Mouse (Mus musculus): ENCODE measurements around the gene Cfd.

Gene Cfd

GRCm38 (mm10) chr10:79886611-79887010 is 4.0 kb upstream of the Cfd start:
- DNase-seq, result no peak

GRCm38 (mm10) chr10:79889386-79889785 is 1.3 kb upstream of the Cfd start:
- DNase-seq, result peak; percentile 47 to 73

GRCm38 (mm10) chr10:79892451-79893118 is 1.9 kb downstream of the Cfd start:
- peak; percentile 83 to 85 for DNase-seq

GRCm38 (mm10) chr10:79896306-79896705 is 5.7 kb downstream of the Cfd start:
- peak in 1 of 2 experiments; percentile 49 for DNase-seq

GRCm38 (mm10) chr10:79896814-79897213 is 6.2 kb downstream of the Cfd start:
- no peak for DNase-seq

- peak; percentile 53 to 83 for DNase-seq
Measured at GRCm38 (mm10) chr10:79897316-79898245, 6.9 kb downstream of the Cfd start.

- no peak for DNase-seq
Measured at GRCm38 (mm10) chr10:79900951-79901410, 10.3 kb downstream of the Cfd start.

- no peak for DNase-seq
Measured at GRCm38 (mm10) chr10:79906712-79907111, 16.1 kb downstream of the Cfd start.

- DNase-seq, result no peak
Measured at GRCm38 (mm10) chr10:79907415-79907814, 16.8 kb downstream of the Cfd start.

- DNase-seq, result peak; percentile 98
Measured at GRCm38 (mm10) chr10:79908167-79909091, 17.8 kb downstream of the Cfd start, which contains the start of gene Med16. TSS of gene Med16 (minus strand) at chr10:79908923.

GRCm38 (mm10) chr10:79909092-79909922 is 18.7 kb downstream of the Cfd start:
- peak in 1 of 2 experiments; percentile 41 for DNase-seq

GRCm38 (mm10) chr10:79910556-79910955 is 19.9 kb downstream of the Cfd start, which contains the start of gene Gm26602:
TSS of gene Gm26602 (plus strand) at chr10:79910856.
- no peak for DNase-seq

GRCm38 (mm10) chr10:79912412-79912811 is 21.8 kb downstream of the Cfd start:
- DNase-seq, result no peak

GRCm38 (mm10) chr10:79914131-79914947 is 23.7 kb downstream of the Cfd start:
- DNase-seq, result no peak

- no peak for DNase-seq
Measured at GRCm38 (mm10) chr10:79914948-79915596, 24.4 kb downstream of the Cfd start.

GRCm38 (mm10) chr10:79916081-79916480 is 25.4 kb downstream of the Cfd start:
- DNase-seq, result no peak

- peak; percentile 91 to 92 for DNase-seq
Measured at GRCm38 (mm10) chr10:79916808-79917531, 26.3 kb downstream of the Cfd start, which contains the start of gene Kiss1r. TSS of gene Kiss1r (plus strand) at chr10:79916971.

- DNase-seq, result no peak
Measured at GRCm38 (mm10) chr10:79917532-79918100, 27.0 kb downstream of the Cfd start.
